ENCODE assay signal across 7 mouse cellular contexts in genomic region chrX:12857881-12858755, GRCm38 (mm10).
DNase-seq lines count a peak whose midpoint lies in the region; ATAC-seq and TF ChIP-seq lines count a peak whose summit lies in the region.

No protein-coding gene starts in this region.

- intact Hi-C loops in left cerebral cortex, postnatal 10 days (cut with DNase I), result no loop called here

- no peak for TF ChIP-seq EP300 in ES-Bruce4 (IDR thresholded peaks at IDR 0.05; ENCODE audit: insufficient read depth, low read depth, low read length)

- peak; percentile 46 to 75 for DNase-seq in adrenal gland, adult (ENCODE audit: inconsistent age in 2 of 2, low spot score in 1 of 2)
- peak; percentile 8 to 47 for DNase-seq in left cerebral cortex, postnatal 10 days (ENCODE audit: extremely low spot score in 1 of 2, low spot score in 2 of 2)

- H3K9ac ChIP-seq in ES-Bruce4 (ENCODE audit: low read depth, poor library complexity, severe bottlenecking), result peak overlapping the region; percentile 30; the same call in 1 of the 2 replicates
- peak overlapping the region; percentile 40 for H3K9ac ChIP-seq in forebrain, embryonic 13.5 days
- peak overlapping the region; percentile 31; the same call in 1 of the 2 replicates for H3K9ac ChIP-seq in hindbrain, embryonic 15.5 days

- H3K4me3 ChIP-seq in ES-Bruce4 (ENCODE audit: low read depth, low read length) (peak overlapping the region; percentile 50), macrophage (ENCODE audit: inconsistent target) (peak overlapping the region; percentile 17; the same call in 1 of the 2 replicates)
- peak overlapping the region; percentile 25 for H3K4me3 ChIP-seq in forebrain, embryonic 13.5 days
- peak overlapping the region; percentile 23 for H3K4me3 ChIP-seq in hindbrain, embryonic 15.5 days
- peak overlapping the region; percentile 54 for H3K4me3 ChIP-seq in small intestine, adult 2 months (ENCODE audit: low read depth, low read length)

- H3K4me1 ChIP-seq in ES-Bruce4 (ENCODE audit: control insufficient read depth, insufficient read depth, low read length), result peaks cover 12% of the 10 kb centered on the region
- H3K4me1 ChIP-seq in forebrain, embryonic 13.5 days, result peaks cover 12% of the 10 kb centered on the region
- peaks cover 4% of the 10 kb centered on the region for H3K4me1 ChIP-seq in hindbrain, embryonic 15.5 days (replicated peaks)
- H3K4me1 ChIP-seq in small intestine, adult 2 months (ENCODE audit: control insufficient read depth, insufficient read depth, insufficient read length, low read length), result peaks cover 2% of the 10 kb centered on the region; the same call in 1 of the 2 replicates

- H3K9me3 ChIP-seq in ES-Bruce4 (replicated peaks; ENCODE audit: control insufficient read depth, insufficient read depth, low read length, poor library complexity, severe bottlenecking), result no peaks in the 10 kb centered on the region
- H3K9me3 ChIP-seq in forebrain, embryonic 13.5 days (replicated peaks), result no peaks in the 10 kb centered on the region
- no peaks in the 10 kb centered on the region for H3K9me3 ChIP-seq in hindbrain, embryonic 15.5 days

- ATAC-seq in forebrain, embryonic 13.5 days, result peak; percentile 85
- ATAC-seq in hindbrain, embryonic 15.5 days (ENCODE audit: low FRiP score, low read depth), result peak; percentile 85

- H3K27ac ChIP-seq in ES-Bruce4 (ENCODE audit: insufficient read depth, low read length), result peak overlapping the region; percentile 61
- peak overlapping the region; percentile 93 for H3K27ac ChIP-seq in forebrain, embryonic 13.5 days
- peak overlapping the region; percentile 89 for H3K27ac ChIP-seq in hindbrain, embryonic 15.5 days (replicated peaks)
- H3K27ac ChIP-seq in macrophage, result peak overlapping the region; percentile 25; the same call in 1 of the 2 replicates
- peak overlapping the region; percentile 53 for H3K27ac ChIP-seq in small intestine, adult 2 months (ENCODE audit: insufficient read depth, low read depth, low read length)

- TF ChIP-seq POLR2A in ES-Bruce4 (IDR thresholded peaks at IDR 0.05; ENCODE audit: insufficient read depth, low read length), result no peak
- TF ChIP-seq POLR2A in small intestine, adult 2 months (IDR thresholded peaks at IDR 0.05; ENCODE audit: low read depth, low read length), result peak; percentile 24; the same call in 1 of the 2 replicates

- H3K4me2 ChIP-seq in forebrain, embryonic 13.5 days, result peak overlapping the region; percentile 51
- H3K4me2 ChIP-seq in hindbrain, embryonic 15.5 days, result peak overlapping the region; percentile 48

- H3K79me2 ChIP-seq in macrophage (ENCODE audit: inconsistent target), result no peaks in the 10 kb centered on the region

- H3K27me3 ChIP-seq in ES-Bruce4 (ENCODE audit: control insufficient read depth, insufficient read depth, low read length, poor library complexity, severe bottlenecking), result no peaks in the 10 kb centered on the region
- H3K27me3 ChIP-seq in forebrain, embryonic 13.5 days, result no peaks in the 10 kb centered on the region
- no peaks in the 10 kb centered on the region for H3K27me3 ChIP-seq in hindbrain, embryonic 15.5 days
- no peaks in the 10 kb centered on the region for H3K27me3 ChIP-seq in small intestine, adult 2 months (ENCODE audit: control insufficient read depth, insufficient read depth, low read length)

- no peak for TF ChIP-seq CTCF in ES-Bruce4 (IDR thresholded peaks at IDR 0.05; ENCODE audit: low read depth, low read length)
- no peak for TF ChIP-seq CTCF in small intestine, adult 2 months (IDR thresholded peaks at IDR 0.05; ENCODE audit: extremely low read depth, insufficient read length, insufficient replicate concordance, low read depth, low read length)

- H3K36me3 ChIP-seq in ES-Bruce4 (ENCODE audit: control insufficient read depth, insufficient read depth, low read length, poor library complexity, severe bottlenecking) (no peaks in the 10 kb centered on the region), macrophage (ENCODE audit: inconsistent target) (no peaks in the 10 kb centered on the region)
- H3K36me3 ChIP-seq in forebrain, embryonic 13.5 days (ENCODE audit: poor library complexity, severe bottlenecking), result no peaks in the 10 kb centered on the region
- H3K36me3 ChIP-seq in hindbrain, embryonic 15.5 days, result no peaks in the 10 kb centered on the region
- H3K36me3 ChIP-seq in small intestine, adult 2 months (ENCODE audit: control insufficient read depth, insufficient read depth, low read length), result no peaks in the 10 kb centered on the region

- WGBS in forebrain, embryonic 13.5 days, result 21% methylated on average over 17 of the region's 17 CpGs
- WGBS in hindbrain, embryonic 15.5 days, result 22% methylated on average over 17 of the region's 17 CpGs
- WGBS in macrophage (ENCODE audit: missing documents), result 27% methylated on average over 16 of the region's 17 CpGs
- WGBS in small intestine, adult 2 months, result 16% methylated on average over 17 of the region's 17 CpGs

Comparison
In these comparisons a context has a peak if more than half of its experiments do, and no peak if none do; other contexts are left out.
1. Peak in every context shown above with its lines: DNase-seq, ATAC-seq, H3K4me3 ChIP-seq and H3K27ac ChIP-seq.
2. H3K27ac ChIP-seq: peak in every context shown above with its lines; median percentile 93 in forebrain, embryonic 13.5 days; 89 in hindbrain, embryonic 15.5 days; 61 in ES-Bruce4; 53 in small intestine, adult 2 months; 25 in macrophage.